Mouse (Mus musculus) gastrocnemius, postnatal 14 days (tissue): ENCODE measurements around the gene Kcnq2. TPM values are rescaled to one million over a fixed set of nuclear protein-coding genes. Genes with fewer than 3 reads are reported as not detected.

Experiments
- DNase-seq: peaks from one replicate; pipeline ENCODE4 v3.0.0; 2021; ENCODE audit warnings: mixed read lengths
- intact Hi-C: fragments of 180-260 bp; cut with DNase I; formaldehyde crosslinking; loops from one replicate; pipeline ENCODE4 v1.15.1; 2025; ENCODE audit warnings: low total_unique reads
- total RNA-seq, 2 experiments: library from RNA; stranded (reverse); gene quantifications; 2 replicates each; pipeline ENCODE4 v1.2.3; 2021

Gene Kcnq2
- total RNA-seq, 2 experiments from 2014 or later: 0.07 to 0.16 TPM

DNA sequence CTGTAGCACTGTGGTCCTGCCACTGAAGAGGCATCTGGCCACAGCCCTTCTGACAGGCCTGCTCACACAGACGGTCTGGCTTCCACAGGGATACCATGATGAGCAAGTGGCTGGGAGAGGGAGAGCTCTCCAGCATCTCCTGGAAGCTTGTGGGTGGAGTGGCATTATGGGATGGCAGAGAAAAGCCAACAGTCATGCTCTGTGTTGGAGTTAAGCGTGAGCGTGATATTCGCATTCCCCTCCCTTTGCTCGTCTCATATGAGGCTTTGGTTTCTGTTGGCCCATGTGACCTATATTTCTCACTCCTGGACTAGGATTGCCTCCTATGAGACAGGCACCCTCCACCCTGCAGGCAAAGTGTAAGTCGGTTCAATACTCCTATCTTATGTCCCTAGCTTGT lies 15.2 kb upstream of the Kcnq2 start:
- DNase-seq: no peak
- intact Hi-C loops: no loop called here

DNA sequence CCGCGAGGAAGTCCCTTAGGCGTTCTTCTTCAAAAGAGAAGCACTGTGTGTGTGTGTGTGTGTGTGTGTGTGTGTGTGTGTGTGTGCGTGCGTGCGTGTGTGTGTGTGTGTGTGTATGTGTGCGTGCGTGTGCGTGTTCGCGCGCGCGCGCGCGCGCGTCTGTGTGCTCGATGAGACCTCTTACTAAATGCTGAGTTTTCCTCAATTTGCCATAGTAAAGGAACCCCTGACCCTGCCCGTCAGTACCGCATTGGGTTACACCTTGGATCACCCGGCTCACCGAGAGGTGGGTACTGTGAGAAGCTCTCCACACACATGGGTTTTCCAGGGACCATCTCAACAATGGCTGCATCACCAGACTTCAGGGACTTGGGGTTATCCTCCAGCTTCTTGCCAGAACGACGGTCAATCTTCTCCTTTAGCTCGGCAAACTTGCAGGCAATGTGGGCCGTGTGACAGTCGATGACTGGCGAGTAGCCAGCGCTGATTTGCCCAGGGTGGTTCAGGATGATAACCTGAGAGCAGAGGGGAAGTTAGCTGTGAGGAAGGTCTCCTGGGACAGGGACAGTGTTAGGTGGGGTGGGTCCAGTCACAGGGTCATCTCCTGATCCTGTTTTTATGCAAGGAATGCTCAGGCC lies 13.3 kb upstream of the Kcnq2 start:
- intact Hi-C loops: no loop called here
- DNase-seq: no peak

DNA sequence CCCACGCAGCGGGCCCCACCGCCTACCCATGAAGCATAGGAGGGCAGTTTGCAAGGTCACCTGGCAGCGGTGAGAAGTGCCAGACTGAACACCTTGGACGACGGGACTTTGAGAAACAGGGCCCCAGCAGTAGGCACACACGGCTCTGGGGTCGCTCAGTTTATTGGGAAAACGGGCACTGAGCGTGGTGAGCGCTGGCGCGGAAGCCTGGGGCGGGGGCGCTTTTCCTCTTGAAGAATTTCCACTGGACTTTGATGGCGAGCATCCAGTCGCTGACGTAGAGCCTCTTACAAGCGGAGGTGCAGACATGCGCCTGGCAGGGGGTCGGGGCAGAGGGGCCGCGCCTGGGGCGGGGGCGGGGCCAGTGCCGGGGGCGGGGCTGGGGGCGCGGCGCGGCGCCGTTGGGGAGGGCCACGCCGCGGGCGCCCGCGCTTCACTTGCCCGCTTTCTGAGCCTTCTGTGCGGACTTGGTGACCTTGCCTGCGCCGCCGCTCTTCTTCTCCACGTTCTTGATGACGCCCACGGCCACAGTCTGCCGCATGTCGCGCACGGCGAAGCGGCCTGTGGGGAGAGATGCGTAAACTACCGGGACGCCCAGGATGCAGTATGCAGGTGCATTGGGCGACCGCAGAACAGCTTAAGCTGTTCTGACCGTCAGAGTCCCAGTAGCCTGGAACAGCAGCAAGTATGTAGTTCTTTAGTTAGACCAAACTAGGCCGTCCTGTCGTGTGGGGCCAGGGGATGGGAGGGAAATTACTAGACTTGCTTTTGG lies 12.6 kb upstream of the Kcnq2 start:
- DNase-seq: no peak
- intact Hi-C loops: no loop called here

DNA sequence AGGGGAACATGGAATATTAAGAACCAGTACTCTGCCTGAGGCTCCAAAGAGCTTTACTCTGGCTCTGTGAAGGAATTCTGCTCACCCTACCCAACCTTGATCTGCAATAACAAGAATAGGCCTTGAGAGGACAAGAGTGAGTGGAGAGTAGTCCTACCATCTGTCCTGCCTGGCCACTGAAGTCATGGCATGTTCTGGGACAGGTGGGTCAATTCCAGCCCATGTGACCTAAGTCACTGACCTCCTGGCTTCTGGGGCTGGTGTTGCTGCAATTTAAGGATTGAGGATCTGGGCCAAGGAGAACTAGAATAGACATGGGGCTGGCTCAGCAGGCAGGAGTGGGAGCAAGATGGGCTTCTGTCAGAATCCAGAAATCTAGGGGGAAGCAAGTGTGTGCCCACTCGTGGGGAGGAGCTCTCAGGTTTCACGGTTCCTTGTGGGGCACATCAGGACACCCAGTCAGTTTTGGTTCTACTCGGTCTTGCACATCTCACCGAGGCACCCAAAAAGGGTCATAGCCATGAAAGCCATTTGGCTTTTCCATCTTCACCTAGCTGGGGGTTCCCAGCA lies 12.0 kb upstream of the Kcnq2 start:
- intact Hi-C loops: no loop called here
- no peak for DNase-seq

DNA sequence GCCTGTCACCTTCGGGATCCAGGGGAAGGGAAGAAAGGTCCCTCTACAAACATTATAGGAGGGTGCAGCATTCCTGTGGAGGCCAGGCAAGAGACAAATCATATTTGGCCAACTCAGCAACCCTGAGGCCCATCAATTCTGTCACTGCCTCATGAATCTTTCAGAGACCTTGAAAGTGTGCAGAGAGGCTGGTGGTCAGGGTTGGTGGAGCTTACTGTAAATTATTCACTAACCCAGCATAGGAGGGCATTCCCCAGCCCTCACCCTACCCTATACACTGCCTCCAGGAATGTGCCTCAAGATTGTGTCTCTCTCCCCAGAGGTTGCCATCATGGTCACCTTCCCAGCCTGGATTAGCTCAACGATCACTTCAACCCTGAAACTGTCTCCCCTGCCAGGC lies 9.6 kb upstream of the Kcnq2 start:
- intact Hi-C loops: no loop called here
- DNase-seq: no peak

DNA sequence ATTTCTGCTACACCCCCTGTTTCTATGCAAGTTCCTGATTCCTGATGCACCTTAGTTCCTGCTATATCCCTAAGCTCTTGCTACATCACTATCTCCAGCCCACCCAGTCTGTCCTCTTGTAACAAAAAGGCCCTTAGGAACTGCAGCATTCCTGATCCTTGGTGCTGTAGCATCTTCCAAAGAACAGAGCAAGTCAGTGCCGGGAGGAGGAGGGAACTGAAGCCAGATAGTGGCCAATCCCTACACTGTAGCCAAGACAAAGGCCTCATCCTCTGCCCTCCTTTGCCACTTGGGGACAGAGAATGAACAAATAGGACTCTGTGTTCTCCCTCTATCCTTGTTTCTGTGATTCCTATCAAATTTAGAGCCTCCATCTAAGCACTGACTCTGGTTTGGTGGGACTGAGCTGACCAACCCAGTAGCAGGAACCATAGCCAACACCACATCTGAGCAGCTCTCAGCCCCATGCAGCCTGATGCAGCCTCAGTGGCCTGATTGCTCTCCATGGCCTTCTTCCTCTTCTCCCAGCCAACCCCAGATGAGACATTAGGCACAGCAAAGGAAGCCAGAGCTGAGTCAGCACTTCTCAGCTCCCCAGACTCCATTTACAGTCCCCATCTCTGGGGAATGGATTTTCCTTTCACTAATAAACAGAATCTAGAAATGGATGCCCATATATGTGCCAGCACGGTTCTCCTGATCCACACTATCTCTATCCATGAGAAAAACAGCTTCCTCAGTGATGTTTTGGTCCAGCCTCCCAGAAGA lies 8.6 kb upstream of the Kcnq2 start:
- intact Hi-C loops: no loop called here
- no peak for DNase-seq

DNA sequence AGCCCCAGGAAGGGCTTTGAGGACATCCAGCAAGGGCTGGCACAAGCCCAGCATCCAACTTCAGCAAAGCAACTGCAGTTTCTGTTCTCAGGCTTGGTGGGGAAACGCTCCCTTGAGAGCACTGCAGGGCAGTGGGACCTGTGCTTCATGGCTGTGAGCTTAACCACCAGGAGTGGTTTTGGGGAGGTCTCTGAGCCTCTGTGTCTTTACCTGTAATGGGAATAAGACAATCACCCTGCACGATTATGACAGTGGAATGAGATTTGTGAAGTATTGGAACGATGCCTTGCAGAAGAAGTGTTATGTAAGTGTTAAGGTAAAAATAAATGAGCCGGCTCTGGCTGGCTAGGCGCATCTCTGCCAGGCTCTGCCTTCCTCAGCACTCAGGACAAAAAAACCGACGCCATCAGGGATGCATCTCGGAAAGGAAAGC lies 7.6 kb upstream of the Kcnq2 start:
- intact Hi-C loops: no loop called here
- DNase-seq: no peak

DNA sequence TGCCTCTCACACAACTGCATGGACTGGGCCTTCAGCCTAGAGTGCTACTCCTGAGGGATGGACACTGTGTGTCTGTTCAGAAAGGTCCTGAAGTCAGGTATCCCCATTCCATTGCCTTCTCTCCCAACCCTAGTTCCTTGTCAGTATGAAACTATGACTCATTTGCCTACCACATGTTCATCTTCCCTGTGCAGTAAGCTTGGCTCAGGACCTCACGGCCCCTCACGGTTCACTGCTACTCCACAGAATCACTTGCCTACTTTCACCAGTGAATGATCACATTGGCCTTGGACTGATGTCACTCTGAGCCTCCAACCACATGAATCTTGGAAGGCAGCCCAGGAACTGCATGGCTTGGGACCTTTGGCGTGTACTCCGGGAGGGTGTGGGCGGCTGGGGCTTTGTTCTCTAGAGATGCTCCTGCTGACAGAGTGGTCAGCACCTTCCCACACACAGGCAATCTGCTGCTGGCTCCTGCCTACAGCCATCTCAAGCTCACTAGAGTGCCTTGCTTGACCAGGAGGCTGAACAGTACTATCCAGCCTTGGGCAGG lies 4.6 kb upstream of the Kcnq2 start:
- no peak for DNase-seq
- intact Hi-C loops: no loop called here

DNA sequence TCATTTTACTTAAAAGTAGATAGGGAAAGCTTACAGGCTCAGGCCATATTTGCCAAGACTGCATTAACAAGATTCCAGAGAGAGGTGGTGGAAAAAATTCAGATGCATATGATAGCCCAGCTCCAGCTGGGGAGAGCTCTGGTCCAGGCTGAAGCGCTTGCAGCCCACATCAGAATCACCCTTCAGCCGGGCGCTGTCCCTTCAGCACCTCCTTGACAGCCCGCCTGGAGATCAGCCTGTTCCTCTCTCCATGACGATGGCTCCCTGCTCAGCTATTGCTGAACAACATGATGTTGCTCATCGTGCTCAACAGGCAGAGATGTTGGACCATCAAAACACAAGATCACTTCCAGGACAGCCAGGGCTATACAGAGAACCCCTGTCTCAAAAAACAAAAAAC lies 1.8 kb upstream of the Kcnq2 start:
- intact Hi-C loops: no loop called here
- no peak for DNase-seq

DNA sequence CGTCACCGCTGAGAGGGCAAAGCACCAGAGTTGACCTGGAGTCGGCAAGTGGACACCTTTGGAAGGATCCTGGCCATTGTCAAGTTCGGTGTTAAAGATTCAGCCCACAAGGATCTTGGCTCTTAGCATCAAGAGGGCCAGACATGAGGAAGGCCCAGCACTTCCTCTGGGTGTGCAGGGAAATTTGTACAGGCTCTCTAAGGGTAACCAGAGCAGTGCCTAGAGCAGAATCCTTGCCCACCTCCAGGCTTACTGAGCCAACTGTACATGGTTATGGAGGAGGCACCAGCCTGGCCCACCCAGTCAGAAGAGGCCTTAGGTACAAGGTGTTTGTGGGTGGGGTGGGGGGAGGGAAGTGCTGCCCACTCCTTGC lies 332 bp upstream of the Kcnq2 start:
- intact Hi-C loops: no loop called here
- no peak for DNase-seq

DNA sequence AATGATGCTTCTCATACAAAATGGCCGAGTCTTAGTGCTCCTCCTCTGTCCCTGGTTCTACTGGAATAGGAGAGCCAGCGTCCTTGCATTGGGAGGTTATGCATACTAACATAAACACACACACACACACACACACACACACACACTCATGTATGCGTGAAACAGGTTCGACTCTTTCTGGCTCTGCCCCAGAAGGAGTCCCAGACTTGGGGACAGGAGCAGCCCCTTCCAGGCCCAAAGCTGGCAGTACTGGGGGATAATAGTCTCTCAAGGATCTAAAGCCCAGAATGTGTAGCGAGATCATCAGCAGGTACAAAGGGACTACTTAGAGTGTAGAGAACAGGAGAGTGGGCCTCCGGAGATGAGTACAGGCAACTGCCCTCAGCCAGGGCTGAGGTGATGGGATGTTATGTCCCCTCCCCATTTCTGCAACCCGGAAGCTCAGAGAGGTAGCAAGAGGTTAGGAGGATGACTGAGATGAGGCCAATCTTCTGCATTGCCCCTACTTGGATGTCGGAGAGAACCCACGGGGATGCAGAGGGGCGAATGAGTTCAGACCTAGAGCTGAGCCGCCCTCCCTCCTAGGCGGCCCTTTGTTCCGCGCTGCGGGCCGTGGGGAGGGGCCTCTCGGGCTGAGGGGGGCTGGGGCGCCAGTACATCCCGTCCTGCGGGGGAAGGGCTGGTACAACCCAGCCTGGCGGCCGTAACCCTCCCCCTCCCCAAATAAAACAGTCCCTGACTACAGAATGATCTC lies 1.1 kb downstream of the Kcnq2 start:
- intact Hi-C loops: no loop called here
- no peak for DNase-seq

DNA sequence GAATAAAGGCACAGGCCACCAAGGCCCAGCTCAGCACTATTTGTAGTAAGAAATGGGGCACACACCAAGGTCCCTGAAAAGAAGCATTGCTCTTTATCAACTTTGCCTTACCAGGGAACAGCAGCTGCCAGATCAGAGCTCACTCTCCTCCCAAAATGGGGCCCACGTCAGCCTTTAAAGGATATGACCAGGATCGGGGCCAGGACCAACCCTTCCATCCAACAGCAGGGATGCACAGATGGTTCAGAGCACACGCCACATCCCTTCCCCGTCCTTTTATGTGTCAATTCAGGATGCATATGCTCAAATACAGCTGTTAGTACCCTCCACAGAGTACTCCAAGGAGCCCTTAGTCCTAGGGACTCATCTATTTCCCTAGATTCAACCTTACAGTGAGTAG lies 4.9 kb downstream of the Kcnq2 start:
- DNase-seq: no peak
- intact Hi-C loops: no loop called here

DNA sequence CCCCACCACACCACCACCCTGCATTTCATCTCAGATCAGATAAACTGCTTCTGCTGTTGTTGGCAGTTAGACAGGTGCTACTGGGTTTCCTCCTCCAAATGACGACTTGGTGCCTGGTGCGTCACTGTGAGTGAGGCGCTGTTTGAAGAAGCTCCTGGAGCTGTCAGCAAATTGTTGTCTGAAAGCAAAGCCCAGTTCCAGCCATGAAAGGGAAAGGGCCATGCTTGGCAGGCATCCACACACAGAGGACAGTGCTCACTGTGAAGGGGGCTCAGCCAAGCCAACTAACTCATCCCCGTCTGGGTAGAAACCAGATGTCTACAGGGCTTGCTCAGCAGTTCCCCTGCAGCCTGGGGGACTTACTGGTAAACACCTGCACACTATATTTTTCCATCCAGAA lies 6.1 kb downstream of the Kcnq2 start:
- no peak for DNase-seq
- intact Hi-C loops: no loop called here

DNA sequence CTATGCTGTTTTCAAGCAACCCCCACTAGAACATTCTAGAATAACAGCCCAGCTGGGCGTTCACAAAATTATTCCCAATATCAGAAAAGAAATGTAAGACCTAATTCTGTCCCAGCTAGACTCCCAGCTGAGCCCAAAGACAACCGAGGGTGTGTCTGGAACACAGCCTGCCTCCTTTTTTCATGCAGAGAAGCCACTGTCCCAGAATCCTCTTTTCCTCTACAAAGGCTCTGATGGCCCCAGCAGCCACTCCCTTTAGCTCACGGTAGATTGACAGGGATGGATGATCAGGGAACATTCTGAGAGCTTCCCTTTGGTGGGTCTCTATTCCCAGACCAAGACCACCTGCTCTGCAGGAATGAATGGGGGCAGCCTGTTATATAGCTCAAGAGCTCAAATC lies 7.3 kb downstream of the Kcnq2 start:
- intact Hi-C loops: no loop called here
- DNase-seq: no peak

DNA sequence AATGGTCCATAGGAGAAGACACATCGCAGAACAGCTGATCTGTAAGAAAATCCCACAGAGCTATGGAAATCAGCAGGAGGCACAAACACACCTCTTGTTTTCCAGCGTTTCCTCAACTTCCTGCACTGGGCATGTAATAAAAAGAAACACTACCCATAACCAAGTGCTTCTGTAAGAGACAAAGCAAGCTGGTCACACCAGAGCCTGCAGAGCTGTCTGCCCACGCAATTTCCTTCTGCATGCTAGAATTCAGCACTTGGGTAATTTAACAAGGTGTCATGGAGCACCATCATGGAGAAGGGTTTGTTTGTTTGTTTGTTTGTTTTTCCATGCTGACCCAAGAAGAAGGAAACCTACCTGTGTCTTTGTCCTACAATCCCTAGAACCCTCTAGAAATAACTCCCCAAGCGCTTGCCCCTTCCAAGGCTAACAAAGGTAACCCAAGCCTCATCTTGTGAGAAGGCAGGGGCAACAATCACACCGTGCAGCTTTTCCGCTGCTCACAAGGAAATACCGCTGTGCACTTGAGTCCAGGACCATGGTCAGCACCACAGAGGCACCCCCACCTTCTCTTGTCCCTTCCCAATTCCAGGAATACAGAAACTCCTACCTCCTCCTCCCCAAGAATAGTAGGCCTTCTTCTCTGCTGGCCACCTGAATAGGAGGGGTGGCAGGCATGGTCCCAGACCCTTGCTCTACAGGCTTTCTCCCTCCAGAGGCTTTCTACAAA lies 9.2 kb downstream of the Kcnq2 start:
- intact Hi-C loops: no loop called here
- no peak for DNase-seq

DNA sequence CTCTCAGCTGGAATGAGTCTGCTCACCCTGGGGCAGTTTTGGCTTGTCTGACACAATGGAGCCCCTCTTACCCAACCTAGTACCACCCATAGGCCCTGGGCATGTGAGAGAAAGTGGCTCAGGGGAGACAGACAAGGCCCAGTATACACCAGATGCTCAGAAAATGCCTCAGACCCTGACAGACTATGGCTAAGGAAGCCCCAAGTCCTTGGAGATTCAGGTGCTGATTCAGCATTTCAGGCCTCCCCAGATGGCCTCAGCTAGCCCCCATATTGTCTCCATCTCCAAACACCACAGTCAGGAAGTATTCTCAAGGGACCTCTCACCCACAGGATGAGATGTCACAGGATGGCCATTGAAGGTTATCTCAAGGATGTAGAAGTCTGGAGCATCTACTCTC lies 12.5 kb downstream of the Kcnq2 start:
- no peak for DNase-seq
- intact Hi-C loops: no loop called here

DNA sequence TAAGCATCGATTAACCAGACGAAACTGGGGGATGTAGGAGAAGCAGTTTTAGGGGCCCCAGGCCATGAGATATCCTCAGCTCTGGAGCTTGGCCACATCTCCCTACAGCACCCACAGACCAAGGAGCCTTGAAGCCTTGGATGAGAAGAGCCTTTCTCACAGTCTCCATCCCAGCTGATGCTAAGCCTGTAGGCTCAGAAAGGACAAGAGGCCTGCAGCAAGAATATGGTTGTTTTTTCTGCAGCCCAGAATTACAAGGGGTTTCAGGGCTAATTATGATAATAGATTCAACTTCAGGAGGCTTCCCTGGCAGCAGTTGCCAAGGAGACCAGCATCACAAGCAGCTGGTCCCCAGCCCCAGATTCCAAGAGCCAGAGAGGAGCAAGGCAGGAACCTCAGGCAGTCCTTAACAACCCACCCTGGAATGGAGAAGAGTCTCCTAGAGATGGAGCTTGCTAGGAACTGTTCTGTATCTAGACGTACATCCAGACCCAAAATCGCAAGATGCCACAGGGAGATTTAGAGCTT lies 14.1 kb downstream of the Kcnq2 start:
- intact Hi-C loops: no loop called here
- no peak for DNase-seq

DNA sequence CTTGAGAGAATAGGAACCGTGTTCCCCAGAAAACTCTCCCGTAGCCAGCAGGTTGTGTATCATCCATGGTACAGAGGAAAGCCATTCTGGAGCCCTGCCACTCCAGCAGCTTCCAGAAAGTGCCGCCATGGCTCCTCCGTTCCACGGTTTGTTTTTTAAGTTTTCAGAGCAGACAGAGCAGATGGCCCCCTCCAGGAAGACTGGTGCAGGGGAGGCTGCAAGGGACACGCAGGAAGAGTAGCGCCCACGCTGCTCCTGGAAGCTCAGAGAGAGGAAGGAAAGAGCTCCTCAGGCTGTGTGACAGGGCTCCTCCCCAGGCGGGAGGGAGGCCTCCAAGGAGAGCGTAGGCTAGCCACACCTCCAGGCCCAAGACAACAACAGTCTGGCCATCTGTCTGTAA lies 15.1 kb downstream of the Kcnq2 start:
- DNase-seq: no peak
- intact Hi-C loops: no loop called here

DNA sequence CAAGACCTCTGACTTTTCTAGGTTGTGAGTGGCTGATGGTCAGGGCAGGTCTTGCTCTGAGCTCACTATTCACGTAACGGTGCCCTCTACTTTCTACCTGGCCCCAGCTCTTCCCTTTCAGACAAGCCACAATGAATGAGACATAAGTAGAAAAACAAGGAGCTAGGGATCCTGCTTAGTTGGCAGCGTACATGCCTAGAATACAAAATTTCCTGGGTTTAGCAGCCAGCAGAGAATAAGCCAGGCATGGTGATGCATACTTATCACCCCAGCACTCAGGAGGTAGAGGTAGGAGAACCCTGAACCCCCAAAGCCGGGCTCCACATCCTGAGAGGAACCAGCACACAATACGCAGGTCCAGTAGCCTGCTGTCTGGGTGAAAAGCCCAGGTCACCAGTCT lies 18.7 kb downstream of the Kcnq2 start:
- no peak for DNase-seq
- intact Hi-C loops: no loop called here
